Mouse (Mus musculus) forebrain, embryonic 12.5 days (tissue): ENCODE measurements around the gene D17Wsu92e. TPM values are rescaled to one million over a fixed set of nuclear protein-coding genes. Genes with fewer than 3 reads are reported as not detected.

Source experiments
- ATAC-seq: fragments of 200-750 bp; cut with Nextera tagmentation; 2 replicates; pipeline ENCODE4 v1.8.0; 2017; ENCODE audit warnings: moderate TSS enrichment; ENCODE audit not compliant: low FRiP score
- H3K27ac ChIP-seq: fragments of 300-500 bp; sonication (generic); 2 replicates; pipeline ENCODE4 v1.5.1; 2016; ENCODE audit warnings: mild to moderate bottlenecking
- H3K27me3 ChIP-seq: fragments of 300-500 bp; sonication (generic); 2 replicates; pipeline ENCODE4 v1.6.1; 2016; ENCODE audit warnings: mild to moderate bottlenecking
- H3K36me3 ChIP-seq: fragments of 300-500 bp; sonication (generic); replicated peaks from 2 replicates; pipeline ENCODE4 v1.6.1; 2016; ENCODE audit warnings: mild to moderate bottlenecking
- H3K4me1 ChIP-seq: fragments of 300-500 bp; sonication (generic); 2 replicates; pipeline ENCODE4 v1.6.1; 2016
- H3K4me2 ChIP-seq: fragments of 300-500 bp; sonication (generic); 2 replicates; pipeline ENCODE4 v1.6.1; 2016; ENCODE audit warnings: mild to moderate bottlenecking, moderate library complexity
- H3K4me3 ChIP-seq: fragments of 300-500 bp; sonication (generic); replicated peaks from 2 replicates; pipeline ENCODE4 v1.5.1; 2016; ENCODE audit warnings: mild to moderate bottlenecking
- H3K9ac ChIP-seq: fragments of 300-500 bp; sonication (generic); 2 replicates; pipeline ENCODE4 v1.6.1; 2016; ENCODE audit warnings: mild to moderate bottlenecking
- H3K9me3 ChIP-seq: fragments of 300-500 bp; sonication (generic); 2 replicates; pipeline ENCODE4 v1.6.1; 2016
- WGBS: fragments of 180-500 bp; shearing (Covaris S2); methylation state at CpG from one replicate; pipeline ENCODE4 v1.1.7; 2016; 5-methylcytosine and 5-hydroxymethylcytosine counted together
- polyA plus RNA-seq: library from polyadenylated mRNA; unstranded; fragments of >200 nt; fragmentation: Nextera tagmentation; extraction: Ambion mirVana; gene quantifications from 2 replicates; pipeline ENCODE4 v1.2.1, GENCODE M21; 2016

Gene D17Wsu92e
- polyA plus RNA-seq, 1 experiment from 2014 or later = 11.4 TPM

DNA sequence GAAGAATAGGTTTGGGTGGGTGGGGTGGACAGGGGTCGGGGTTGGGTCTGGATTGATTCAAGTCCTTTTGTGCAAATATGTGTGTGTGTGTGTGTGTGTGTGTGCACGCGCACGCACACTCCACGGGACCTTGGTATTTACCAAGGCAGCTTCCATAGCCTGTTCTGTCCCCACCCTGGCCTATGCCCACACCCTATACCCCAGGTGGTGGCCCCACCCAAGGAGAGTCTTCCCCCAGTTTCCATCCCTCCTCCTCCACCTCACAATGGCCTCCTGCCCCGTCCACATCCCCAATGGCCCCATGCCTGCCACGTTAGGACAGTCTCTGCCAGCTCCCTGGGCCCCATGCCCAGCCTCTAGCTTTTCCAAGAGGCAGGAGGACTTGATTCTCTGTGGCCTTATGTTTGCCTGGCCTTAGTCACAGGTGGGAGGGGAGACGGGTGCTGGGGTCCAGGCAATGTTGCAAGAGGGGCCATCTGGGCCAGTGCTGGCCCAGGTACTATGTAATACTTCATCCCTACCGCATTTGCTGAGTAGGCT is 99.3 kb downstream of the D17Wsu92e start:
- Histone ChIP-seq H3K4me2 (no peak overlapping the region), H3K9ac (no peak overlapping the region), H3K36me3 (no peaks in the 10 kb centered on the region), H3K4me3 (no peak overlapping the region), H3K27me3 (peaks cover 22% of the 10 kb centered on the region), H3K4me1 (peaks cover 36% of the 10 kb centered on the region), H3K27ac (no peak overlapping the region), H3K9me3 (no peaks in the 10 kb centered on the region)
- WGBS = 73% methylated on average over 9 of the region's 9 CpGs
- ATAC-seq = no peak

DNA sequence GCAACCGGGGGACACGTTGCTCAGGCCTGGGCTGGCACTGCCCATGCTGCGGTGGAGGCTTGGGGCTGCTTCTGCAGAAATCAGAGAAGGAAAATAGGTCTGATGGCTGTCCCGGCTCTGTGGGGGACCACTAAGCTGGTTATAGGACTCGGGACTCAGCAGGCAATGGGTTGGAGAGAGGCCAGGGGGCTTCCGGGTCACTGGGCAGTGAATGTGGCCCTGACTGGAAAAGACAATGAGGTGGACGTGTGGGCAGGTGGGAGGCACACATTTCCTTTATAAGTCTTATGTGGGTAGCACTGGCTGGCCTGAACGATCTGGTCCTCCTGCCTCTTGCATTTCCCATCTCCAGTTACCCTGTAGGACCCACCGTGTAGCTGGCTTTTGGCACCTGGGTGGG is 100.1 kb downstream of the D17Wsu92e start:
- peaks cover 28% of the 10 kb centered on the region for H3K4me1 ChIP-seq
- ATAC-seq = no peak
- no peaks in the 10 kb centered on the region for H3K9me3 ChIP-seq
- no peaks in the 10 kb centered on the region for H3K36me3 ChIP-seq
- H3K4me3 ChIP-seq = no peak overlapping the region
- no peak overlapping the region for H3K9ac ChIP-seq
- 24% methylated on average over 9 of the region's 9 CpGs for WGBS
- H3K4me2 ChIP-seq = no peak overlapping the region
- H3K27me3 ChIP-seq = peaks cover 23% of the 10 kb centered on the region
- no peak overlapping the region for H3K27ac ChIP-seq

- WGBS = 73% methylated on average over 14 of the region's 14 CpGs
- Histone ChIP-seq H3K4me1 (peaks cover 21% of the 10 kb centered on the region), H3K27ac (no peak overlapping the region), H3K27me3 (peaks cover 23% of the 10 kb centered on the region), H3K4me2 (no peak overlapping the region), H3K9ac (no peak overlapping the region), H3K36me3 (no peaks in the 10 kb centered on the region), H3K4me3 (no peak overlapping the region), H3K9me3 (no peaks in the 10 kb centered on the region)
- no peak for ATAC-seq
These were observed 100.8 kb downstream of the D17Wsu92e start for GRCm38 (mm10) chr17:27719663-27720062.

DNA sequence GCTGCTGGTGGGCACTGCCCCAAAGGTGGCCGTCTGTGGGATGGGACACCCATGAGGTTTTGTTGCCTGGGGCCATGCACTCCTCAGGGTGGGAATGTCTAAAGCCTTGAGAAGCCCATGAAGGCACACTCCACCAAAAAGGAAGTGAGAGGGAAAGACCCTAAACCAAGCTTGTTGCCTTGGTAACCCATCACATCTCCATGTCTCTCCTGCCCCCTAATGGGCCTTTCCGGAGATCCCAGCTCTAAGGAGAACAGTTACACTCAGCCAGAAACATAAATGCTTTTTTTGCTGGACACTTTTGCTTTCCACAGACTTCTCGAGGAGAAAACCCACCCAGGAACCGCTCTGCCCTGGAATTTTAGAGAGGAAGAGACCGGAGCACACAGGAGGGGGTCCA is 102.2 kb downstream of the D17Wsu92e start:
- Histone ChIP-seq H3K4me2 (no peak overlapping the region), H3K9me3 (no peaks in the 10 kb centered on the region), H3K4me3 (no peak overlapping the region), H3K27ac (no peak overlapping the region), H3K27me3 (peaks cover 25% of the 10 kb centered on the region), H3K36me3 (no peaks in the 10 kb centered on the region), H3K9ac (no peak overlapping the region), H3K4me1 (peaks cover 20% of the 10 kb centered on the region)
- ATAC-seq = no peak
- 62% methylated on average over 5 of the region's 5 CpGs for WGBS

DNA sequence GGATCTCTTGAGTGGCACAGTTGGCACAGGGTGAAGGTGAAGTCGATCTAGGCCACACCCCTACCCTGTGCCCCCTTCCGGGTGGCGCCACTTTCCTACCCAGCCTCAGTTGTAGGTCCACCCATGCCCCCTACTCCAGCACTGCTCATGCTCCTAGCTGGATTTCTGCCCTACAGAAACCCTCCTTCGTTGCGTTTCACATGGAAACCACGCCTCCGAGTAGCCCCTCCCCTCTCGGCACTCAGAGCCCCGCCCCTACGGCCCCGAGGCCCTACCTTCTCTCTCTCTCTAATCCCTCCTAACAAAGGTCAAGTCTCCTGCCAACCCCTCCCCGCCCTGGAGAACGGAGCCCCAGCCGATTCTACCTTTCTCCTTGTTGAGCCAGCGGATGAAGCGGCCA is 103.6 kb downstream of the D17Wsu92e start:
- Histone ChIP-seq H3K4me3 (peak overlapping the region; percentile 26), H3K4me1 (peaks cover 20% of the 10 kb centered on the region), H3K27me3 (peaks cover 21% of the 10 kb centered on the region), H3K36me3 (no peaks in the 10 kb centered on the region), H3K9me3 (no peaks in the 10 kb centered on the region), H3K27ac (no peak overlapping the region), H3K9ac (peak overlapping the region; percentile 8; the same call in 1 of the 2 replicates), H3K4me2 (peak overlapping the region; percentile 50)
- WGBS = 2% methylated on average over 16 of the region's 16 CpGs
- peak; percentile 51; the same call in 1 of the 2 replicates for ATAC-seq

GRCm38 (mm10) chr17:27712832-27713231 is 107.6 kb downstream of the D17Wsu92e start:
- 79% methylated on average over 1 of the region's 1 CpGs for WGBS
- no peak for ATAC-seq

GRCm38 (mm10) chr17:27709650-27710049 is 110.8 kb downstream of the D17Wsu92e start:
- H3K27me3 ChIP-seq = peaks cover 32% of the 10 kb centered on the region
- H3K4me3 ChIP-seq = no peak overlapping the region
- no peaks in the 10 kb centered on the region for H3K9me3 ChIP-seq
- no peak overlapping the region for H3K9ac ChIP-seq
- ATAC-seq = no peak
- H3K36me3 ChIP-seq = no peaks in the 10 kb centered on the region
- H3K4me2 ChIP-seq = no peak overlapping the region
- H3K4me1 ChIP-seq = peaks cover 15% of the 10 kb centered on the region
- WGBS = 80% methylated on average over 5 of the region's 5 CpGs
- H3K27ac ChIP-seq = no peak overlapping the region

More at GRCm38 (mm10) chr17:27712832-27713231, 107.6 kb downstream of the D17Wsu92e start:
- no peak overlapping the region for H3K4me3 ChIP-seq
- no peaks in the 10 kb centered on the region for H3K36me3 ChIP-seq
- peaks cover 19% of the 10 kb centered on the region for H3K4me1 ChIP-seq
- no peak overlapping the region for H3K9ac ChIP-seq
- H3K4me2 ChIP-seq = no peak overlapping the region
- H3K9me3 ChIP-seq = no peaks in the 10 kb centered on the region
- H3K27ac ChIP-seq = no peak overlapping the region
- H3K27me3 ChIP-seq = peaks cover 12% of the 10 kb centered on the region; the same call in 1 of the 2 replicates

DNA sequence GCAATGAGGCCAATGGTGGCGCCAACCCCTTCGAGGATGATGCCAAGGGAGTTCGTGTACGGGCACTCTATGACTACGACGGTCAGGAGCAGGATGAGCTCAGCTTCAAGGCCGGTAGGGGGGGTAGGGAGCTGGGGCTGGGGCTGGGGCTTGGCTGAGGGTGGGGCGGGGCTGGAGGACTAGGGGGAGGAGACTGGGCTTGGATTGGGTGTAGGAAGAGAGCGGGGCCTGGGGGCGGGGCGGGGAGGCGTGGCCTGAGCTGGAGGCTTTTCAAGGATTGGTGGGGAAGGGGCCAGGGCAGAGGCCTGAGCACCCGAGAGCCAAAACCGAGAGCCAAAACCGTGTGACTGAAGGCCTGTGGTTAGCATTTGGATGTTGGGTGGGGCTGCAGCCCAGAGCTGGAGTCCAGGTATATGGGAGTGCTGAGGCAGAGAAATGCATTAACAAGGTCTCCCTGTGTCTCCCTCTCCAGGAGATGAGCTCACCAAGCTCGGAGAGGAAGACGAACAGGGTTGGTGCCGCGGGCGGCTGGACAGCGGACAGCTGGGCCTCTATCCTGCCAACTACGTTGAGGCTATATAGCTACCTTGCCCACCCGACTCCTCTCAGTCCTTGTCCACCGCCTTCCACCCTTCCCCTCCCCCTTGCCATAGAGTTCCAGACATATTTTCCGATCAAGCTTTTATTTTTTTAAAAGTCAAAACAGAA is 112.3 kb downstream of the D17Wsu92e start:
- peak overlapping the region; percentile 33; the same call in 1 of the 2 replicates for H3K9ac ChIP-seq
- H3K36me3 ChIP-seq = no peaks in the 10 kb centered on the region
- peaks cover 36% of the 10 kb centered on the region for H3K27me3 ChIP-seq
- peak overlapping the region; percentile 25 for H3K4me3 ChIP-seq
- peak; percentile 90 for ATAC-seq
- 7% methylated on average over 25 of the region's 25 CpGs for WGBS
- H3K9me3 ChIP-seq = no peaks in the 10 kb centered on the region
- peaks cover 15% of the 10 kb centered on the region for H3K4me1 ChIP-seq
- no peak overlapping the region for H3K27ac ChIP-seq
- peak overlapping the region; percentile 51 for H3K4me2 ChIP-seq

DNA sequence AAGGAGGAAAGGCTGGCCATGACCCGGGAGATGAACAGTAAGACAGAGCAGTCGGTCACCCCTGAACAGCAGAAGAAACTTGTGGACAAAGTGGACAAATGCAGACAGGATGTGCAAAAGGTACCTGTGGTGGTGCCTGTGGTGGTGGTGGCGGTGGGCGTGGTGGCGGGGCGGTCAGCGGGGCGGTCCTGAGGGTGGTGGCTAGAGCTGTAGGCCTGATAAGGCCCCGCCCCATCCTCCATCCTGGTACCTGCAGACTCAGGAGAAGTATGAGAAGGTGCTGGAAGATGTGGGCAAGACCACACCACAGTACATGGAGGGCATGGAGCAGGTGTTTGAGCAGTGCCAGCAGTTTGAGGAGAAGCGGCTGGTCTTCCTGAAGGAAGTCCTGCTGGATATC is 114.8 kb downstream of the D17Wsu92e start:
- no peak overlapping the region for H3K4me2 ChIP-seq
- peaks cover 27% of the 10 kb centered on the region for H3K4me1 ChIP-seq
- peaks cover 43% of the 10 kb centered on the region for H3K27me3 ChIP-seq
- H3K9ac ChIP-seq = no peak overlapping the region
- WGBS = 29% methylated on average over 9 of the region's 10 CpGs
- H3K27ac ChIP-seq = no peak overlapping the region
- no peaks in the 10 kb centered on the region for H3K9me3 ChIP-seq
- H3K4me3 ChIP-seq = no peak overlapping the region
- H3K36me3 ChIP-seq = no peaks in the 10 kb centered on the region
- no peak for ATAC-seq

GRCm38 (mm10) chr17:27703961-27704621 is 116.4 kb downstream of the D17Wsu92e start:
- H3K27me3 ChIP-seq = peaks cover 43% of the 10 kb centered on the region
- 69% methylated on average over 5 of the region's 5 CpGs for WGBS
- H3K4me2 ChIP-seq = no peak overlapping the region
- H3K9me3 ChIP-seq = no peaks in the 10 kb centered on the region
- H3K4me3 ChIP-seq = no peak overlapping the region
- H3K9ac ChIP-seq = no peak overlapping the region
- ATAC-seq = no peak
- H3K4me1 ChIP-seq = peaks cover 27% of the 10 kb centered on the region
- no peaks in the 10 kb centered on the region for H3K36me3 ChIP-seq
- H3K27ac ChIP-seq = no peak overlapping the region

- WGBS = 2% methylated on average over 33 of the region's 34 CpGs
- Histone ChIP-seq H3K9me3 (no peaks in the 10 kb centered on the region), H3K4me2 (peak overlapping the region; percentile 55), H3K4me3 (peak overlapping the region; percentile 32), H3K9ac (no peak overlapping the region), H3K27me3 (peaks cover 41% of the 10 kb centered on the region), H3K27ac (no peak overlapping the region), H3K36me3 (no peaks in the 10 kb centered on the region), H3K4me1 (peaks cover 15% of the 10 kb centered on the region)
- 0 out of 2 replicates have a peak, but pooled peaks have one; percentile 57 for ATAC-seq
These were observed 117.9 kb downstream of the D17Wsu92e start for GRCm38 (mm10) chr17:27702518-27702917.

- Histone ChIP-seq H3K9ac (no peak overlapping the region), H3K27ac (no peak overlapping the region), H3K4me2 (no peak overlapping the region), H3K4me1 (peaks cover 12% of the 10 kb centered on the region), H3K4me3 (no peak overlapping the region), H3K27me3 (peaks cover 35% of the 10 kb centered on the region), H3K36me3 (no peaks in the 10 kb centered on the region), H3K9me3 (no peaks in the 10 kb centered on the region)
- WGBS = 72% methylated on average over 6 of the region's 6 CpGs
- ATAC-seq = no peak
These were observed 118.6 kb downstream of the D17Wsu92e start for GRCm38 (mm10) chr17:27701856-27702255.
